Mouse (Mus musculus) forebrain, embryonic 13.5 days (tissue): ENCODE results near the gene Smpdl3b. TPM values are rescaled to one million over a fixed set of nuclear protein-coding genes. Genes with fewer than 3 reads are reported as not detected.
"Not testable (repeated sequence)": the region's sequence is repeated elsewhere in the genome, so short reads cannot be mapped to it uniquely, and the experiment has no call there.

Source experiments
- ATAC-seq: fragments of 200-750 bp; cut with Nextera tagmentation; 2 replicates; pipeline ENCODE4 v1.8.0; 2017
- H3K27ac ChIP-seq: fragments of 300-500 bp; sonication (generic); 2 replicates; pipeline ENCODE4 v1.5.1; 2015; ENCODE audit warnings: inconsistent platforms, mild to moderate bottlenecking, moderate library complexity
- H3K27me3 ChIP-seq: fragments of 300-500 bp; sonication (generic); 2 replicates; pipeline ENCODE4 v1.6.1; 2015; ENCODE audit warnings: mild to moderate bottlenecking, inconsistent platforms
- H3K36me3 ChIP-seq: fragments of 300-500 bp; sonication (generic); 2 replicates; pipeline ENCODE4 v1.6.1; 2015; ENCODE audit warnings: mild to moderate bottlenecking, inconsistent platforms; ENCODE audit not compliant: poor library complexity, severe bottlenecking
- H3K4me1 ChIP-seq: fragments of 300-500 bp; sonication (generic); 2 replicates; pipeline ENCODE4 v1.6.1; 2015; ENCODE audit warnings: inconsistent platforms
- H3K4me2 ChIP-seq: fragments of 300-500 bp; sonication (generic); 2 replicates; pipeline ENCODE4 v1.6.1; 2015; ENCODE audit warnings: inconsistent platforms, mild to moderate bottlenecking, moderate library complexity
- H3K4me3 ChIP-seq: fragments of 300-500 bp; sonication (generic); 2 replicates; pipeline ENCODE4 v1.5.1; 2015; ENCODE audit warnings: mild to moderate bottlenecking, inconsistent platforms
- H3K9ac ChIP-seq: fragments of 300-500 bp; sonication (generic); 2 replicates; pipeline ENCODE4 v1.6.1; 2015; ENCODE audit warnings: mild to moderate bottlenecking, inconsistent platforms
- H3K9me3 ChIP-seq: fragments of 300-500 bp; sonication (generic); replicated peaks from 2 replicates; pipeline ENCODE4 v1.6.1; 2016; ENCODE audit warnings: inconsistent platforms
- WGBS: fragments of 180-500 bp; shearing (Covaris S2); methylation state at CpG from one replicate; pipeline ENCODE4 v1.1.7; 2015; 5-methylcytosine and 5-hydroxymethylcytosine counted together
- polyA plus RNA-seq: library from polyadenylated mRNA; unstranded; fragments of >200 nt; fragmentation: Nextera tagmentation; extraction: Ambion mirVana; gene quantifications from 2 replicates; pipeline ENCODE4 v1.2.1, GENCODE M21; 2015

Gene Smpdl3b
- polyA plus RNA-seq, 1 experiment from 2014 or later = 1.7 TPM

DNA sequence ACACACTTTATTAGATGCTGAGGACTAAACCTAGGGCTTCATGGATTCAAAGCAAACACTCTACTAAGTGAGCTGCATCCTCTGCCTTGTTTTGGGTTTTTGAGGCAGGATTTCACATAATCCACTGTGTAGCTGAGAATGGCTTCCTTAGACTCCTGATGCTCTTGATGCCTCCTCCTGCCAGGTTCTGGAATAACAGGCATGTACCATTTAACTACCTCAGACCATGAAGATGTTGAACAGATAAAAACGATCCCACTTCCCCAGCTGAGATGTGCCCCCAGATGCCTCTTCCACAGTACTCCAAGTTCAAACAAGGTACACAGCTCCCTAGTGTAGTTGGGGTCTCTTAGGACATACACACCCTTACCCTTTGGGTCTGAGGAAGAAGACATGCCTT is 40.4 kb upstream of the Smpdl3b start:
- Histone ChIP-seq H3K9me3 (no peaks in the 10 kb centered on the region), H3K4me1 (peaks cover 6% of the 10 kb centered on the region; the same call in 1 of the 2 replicates), H3K4me3 (no peak overlapping the region), H3K9ac (no peak overlapping the region), H3K36me3 (no peaks in the 10 kb centered on the region), H3K27ac (no peak overlapping the region), H3K4me2 (no peak overlapping the region), H3K27me3 (peaks cover 25% of the 10 kb centered on the region)
- ATAC-seq = no peak
- WGBS = 74% methylated on average over 1 of the region's 1 CpGs

- Histone ChIP-seq H3K4me3 (peak within 1 kb of the TSS; percentile 34), H3K4me1 (peaks cover 6% of the 10 kb centered on the region; the same call in 1 of the 2 replicates), H3K4me2 (peak within 1 kb of the TSS; percentile 55), H3K27me3 (peaks cover 25% of the 10 kb centered on the region), H3K36me3 (no peaks in the 10 kb centered on the region), H3K27ac (no peak within 1 kb of the TSS), H3K9ac (0 out of 2 replicates have a peak within 1 kb of the TSS, but pooled peaks have one; percentile 43), H3K9me3 (no peaks in the 10 kb centered on the region)
- no peak for ATAC-seq
- WGBS = 2% methylated on average over 21 of the region's 21 CpGs
Measured at GRCm38 (mm10) chr4:132796196-132796886, 39.3 kb upstream of the Smpdl3b start, which contains the start of gene Themis2. Gene Themis2, minus strand, starts transcription at chr4:132796387.

DNA sequence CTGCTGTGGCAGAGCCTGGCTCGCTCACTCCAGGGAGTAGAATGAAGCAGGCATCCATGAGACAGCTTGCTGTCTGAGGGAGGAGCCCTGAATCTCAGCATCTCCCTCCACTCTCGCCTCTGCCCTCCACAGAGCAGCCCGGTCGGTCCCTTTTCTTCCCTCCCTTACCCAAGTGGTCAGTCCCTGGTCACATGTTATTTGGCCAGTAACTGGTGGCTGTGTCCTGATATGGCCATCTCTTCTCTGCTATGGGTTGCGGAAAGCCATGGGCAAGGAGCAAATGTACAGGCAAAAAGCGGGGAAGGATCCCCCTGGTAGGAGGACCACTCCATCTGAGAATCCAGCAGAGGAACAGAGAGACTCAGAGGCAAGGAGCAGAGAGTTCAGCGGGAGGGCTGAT is 38.1 kb upstream of the Smpdl3b start:
- H3K4me3 ChIP-seq = no peak overlapping the region
- WGBS = 70% methylated on average over 7 of the region's 7 CpGs
- no peak overlapping the region for H3K9ac ChIP-seq
- no peak for ATAC-seq
- peaks cover 6% of the 10 kb centered on the region; the same call in 1 of the 2 replicates for H3K4me1 ChIP-seq
- H3K9me3 ChIP-seq = no peaks in the 10 kb centered on the region
- H3K4me2 ChIP-seq = no peak overlapping the region
- peaks cover 25% of the 10 kb centered on the region for H3K27me3 ChIP-seq
- no peaks in the 10 kb centered on the region for H3K36me3 ChIP-seq
- no peak overlapping the region for H3K27ac ChIP-seq

DNA sequence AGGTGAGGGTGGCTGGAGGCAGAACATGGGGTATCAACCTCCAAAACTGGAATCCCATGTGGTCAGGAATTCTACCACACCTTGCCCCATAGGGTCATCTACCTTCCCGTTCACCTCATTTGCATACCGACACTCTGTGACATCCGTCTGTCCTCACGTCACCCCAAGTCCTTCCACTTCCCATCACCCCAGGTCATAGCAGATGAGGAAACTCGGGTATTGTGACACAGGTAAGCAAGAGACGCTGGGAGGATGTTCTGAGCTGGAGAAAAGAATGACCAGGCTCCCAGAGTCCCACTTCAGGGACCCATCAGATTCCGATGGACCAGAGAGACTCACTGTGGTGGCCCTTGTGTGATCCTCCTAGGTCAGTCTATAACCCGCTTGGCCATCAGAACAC is 37.7 kb upstream of the Smpdl3b start:
- Histone ChIP-seq H3K9ac (no peak overlapping the region), H3K27ac (no peak overlapping the region), H3K4me3 (no peak overlapping the region), H3K9me3 (no peaks in the 10 kb centered on the region), H3K4me2 (no peak overlapping the region), H3K36me3 (no peaks in the 10 kb centered on the region), H3K27me3 (peaks cover 25% of the 10 kb centered on the region), H3K4me1 (peaks cover 6% of the 10 kb centered on the region; the same call in 1 of the 2 replicates)
- ATAC-seq = no peak
- 77% methylated on average over 8 of the region's 8 CpGs for WGBS

GRCm38 (mm10) chr4:132794028-132794427 is 37.0 kb upstream of the Smpdl3b start:
- Histone ChIP-seq H3K9ac (no peak overlapping the region), H3K9me3 (no peaks in the 10 kb centered on the region), H3K4me2 (no peak overlapping the region), H3K27ac (no peak overlapping the region), H3K36me3 (no peaks in the 10 kb centered on the region), H3K4me1 (peaks cover 6% of the 10 kb centered on the region; the same call in 1 of the 2 replicates), H3K27me3 (peaks cover 25% of the 10 kb centered on the region), H3K4me3 (no peak overlapping the region)
- ATAC-seq = no peak
- 81% methylated on average over 9 of the region's 9 CpGs for WGBS

DNA sequence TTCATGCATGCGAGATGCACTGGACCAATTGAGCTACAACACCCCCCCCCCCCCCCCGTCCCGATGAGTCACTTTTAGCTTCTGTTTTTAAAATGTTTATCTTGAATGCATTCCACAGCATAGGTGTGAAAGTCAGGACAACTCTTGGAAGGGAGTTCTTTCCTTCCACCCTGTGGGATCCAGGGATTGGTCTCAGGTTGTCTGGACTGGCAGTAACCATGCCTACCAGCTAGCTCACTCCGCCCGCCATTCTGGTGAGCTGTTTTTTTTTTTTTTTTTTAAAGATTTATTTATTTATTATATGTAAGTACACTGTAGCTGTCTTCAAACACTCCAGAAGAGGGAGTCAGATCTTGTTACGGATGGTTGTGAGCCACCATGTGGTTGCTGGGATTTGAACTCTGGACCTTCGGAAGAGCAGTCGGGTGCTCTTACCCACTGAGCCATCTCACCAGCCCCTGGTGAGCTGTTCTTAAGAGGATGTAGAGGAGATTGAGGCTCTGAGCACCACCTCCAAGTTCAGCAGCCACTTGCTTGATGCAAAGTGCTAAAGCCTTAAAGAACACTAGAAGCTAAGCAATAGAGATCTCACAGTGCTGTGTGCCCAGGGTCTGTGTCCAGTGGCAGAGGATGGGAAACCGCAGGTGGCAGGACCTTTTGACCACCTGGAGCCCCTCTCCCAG is 36.4 kb upstream of the Smpdl3b start:
- not testable (repeated sequence) for H3K4me2 ChIP-seq, H3K36me3 ChIP-seq, H3K4me1 ChIP-seq, H3K9me3 ChIP-seq, ATAC-seq, H3K27ac ChIP-seq, H3K4me3 ChIP-seq, H3K9ac ChIP-seq
- WGBS = 91% methylated on average over 8 of the region's 9 CpGs
- H3K27me3 ChIP-seq = peaks cover 25% of the 10 kb centered on the region

- H3K4me3 ChIP-seq = no peak overlapping the region
- no peaks in the 10 kb centered on the region for H3K4me1 ChIP-seq
- no peak overlapping the region for H3K27ac ChIP-seq
- no peak for ATAC-seq
- WGBS = 87% methylated on average over 8 of the region's 8 CpGs
- H3K36me3 ChIP-seq = no peaks in the 10 kb centered on the region
- H3K9ac ChIP-seq = no peak overlapping the region
- H3K4me2 ChIP-seq = no peak overlapping the region
- peaks cover 4% of the 10 kb centered on the region for H3K27me3 ChIP-seq
- no peaks in the 10 kb centered on the region for H3K9me3 ChIP-seq
Measured at GRCm38 (mm10) chr4:132789731-132790130, 32.7 kb upstream of the Smpdl3b start.

GRCm38 (mm10) chr4:132785228-132785627 is 28.2 kb upstream of the Smpdl3b start:
- no peak for ATAC-seq
- no peaks in the 10 kb centered on the region for H3K36me3 ChIP-seq
- no peak overlapping the region for H3K27ac ChIP-seq
- no peaks in the 10 kb centered on the region for H3K4me1 ChIP-seq
- H3K9me3 ChIP-seq = no peaks in the 10 kb centered on the region
- 89% methylated on average over 13 of the region's 13 CpGs for WGBS
- H3K4me3 ChIP-seq = no peak overlapping the region
- H3K4me2 ChIP-seq = no peak overlapping the region
- no peaks in the 10 kb centered on the region for H3K27me3 ChIP-seq
- H3K9ac ChIP-seq = no peak overlapping the region

- Histone ChIP-seq H3K27ac (no peak overlapping the region), H3K4me2 (no peak overlapping the region), H3K4me1 (no peaks in the 10 kb centered on the region), H3K9ac (no peak overlapping the region), H3K4me3 (no peak overlapping the region), H3K9me3 (no peaks in the 10 kb centered on the region), H3K36me3 (peaks cover 11% of the 10 kb centered on the region), H3K27me3 (no peaks in the 10 kb centered on the region)
- WGBS = 92% methylated on average over 2 of the region's 2 CpGs
- no peak for ATAC-seq
Measured at GRCm38 (mm10) chr4:132783732-132784131, 26.7 kb upstream of the Smpdl3b start.

GRCm38 (mm10) chr4:132780288-132780687 is 23.2 kb upstream of the Smpdl3b start:
- no peak for ATAC-seq
- Histone ChIP-seq H3K36me3 (peaks cover 45% of the 10 kb centered on the region), H3K9ac (no peak overlapping the region), H3K27me3 (no peaks in the 10 kb centered on the region), H3K27ac (no peak overlapping the region), H3K4me3 (no peak overlapping the region), H3K9me3 (no peaks in the 10 kb centered on the region), H3K4me2 (no peak overlapping the region), H3K4me1 (no peaks in the 10 kb centered on the region)
- WGBS = 96% methylated on average over 4 of the region's 4 CpGs

DNA sequence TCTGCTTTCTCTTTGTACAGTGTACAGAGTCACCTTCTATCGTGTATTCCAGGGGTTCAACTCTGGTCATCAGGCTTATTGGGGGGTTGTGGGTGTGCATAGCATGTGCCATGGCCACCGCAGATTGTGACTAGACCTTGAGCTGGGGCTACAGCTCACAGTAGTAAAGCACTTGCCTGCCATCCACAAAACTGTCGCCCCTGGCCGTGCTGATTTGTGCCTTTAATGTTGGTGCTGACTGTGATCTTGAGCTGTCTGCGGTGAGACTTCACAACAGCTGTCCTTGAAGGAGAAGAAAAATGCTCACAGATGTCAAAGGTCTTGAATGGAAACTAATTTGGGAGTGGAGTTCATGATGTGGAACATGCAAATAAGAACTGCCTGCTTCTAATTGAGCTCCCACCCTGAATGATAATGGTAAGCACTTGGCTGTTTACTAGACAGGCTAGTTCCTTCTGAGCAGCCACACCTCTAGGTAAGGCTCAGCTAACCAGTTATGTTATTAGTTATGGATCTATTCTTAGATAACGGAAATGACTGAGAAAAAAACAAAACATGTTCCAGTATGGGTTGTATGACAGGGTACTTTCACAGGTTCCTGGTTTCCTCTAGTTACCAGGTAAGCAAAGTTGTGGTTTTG is 21.6 kb upstream of the Smpdl3b start:
- no peaks in the 10 kb centered on the region for H3K27me3 ChIP-seq

DNA sequence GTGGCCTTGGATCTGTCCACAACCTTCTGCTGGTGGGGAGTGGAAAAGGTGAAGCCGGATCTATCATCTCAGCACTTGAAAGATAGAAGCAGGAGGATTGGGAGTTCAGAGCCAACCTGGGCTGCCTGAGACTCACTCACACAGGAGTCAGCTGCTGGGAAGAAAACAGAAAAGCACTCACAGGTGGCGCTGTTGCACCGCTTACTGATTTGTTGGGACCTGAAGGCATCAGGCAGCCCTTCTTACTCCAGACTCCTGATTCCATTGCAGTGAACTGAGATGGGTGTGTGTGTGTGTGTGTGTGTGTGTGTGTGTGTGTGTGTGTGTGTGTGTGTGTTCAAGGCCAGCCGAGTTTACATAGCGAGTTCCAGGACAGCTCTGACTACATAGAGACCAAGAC is 19.7 kb upstream of the Smpdl3b start:
- Histone ChIP-seq H3K9ac (no peak overlapping the region), H3K27ac (no peak overlapping the region), H3K9me3 (no peaks in the 10 kb centered on the region), H3K4me3 (no peak overlapping the region), H3K4me1 (no peaks in the 10 kb centered on the region), H3K4me2 (no peak overlapping the region), H3K27me3 (no peaks in the 10 kb centered on the region), H3K36me3 (peaks cover 79% of the 10 kb centered on the region)
- ATAC-seq = no peak
- 89% methylated on average over 5 of the region's 5 CpGs for WGBS

More for the DNA sequence above, 21.6 kb upstream of the Smpdl3b start:
- H3K4me3 ChIP-seq = no peak overlapping the region
- H3K4me1 ChIP-seq = no peaks in the 10 kb centered on the region
- H3K27ac ChIP-seq = no peak overlapping the region
- H3K4me2 ChIP-seq = no peak overlapping the region
- no peak for ATAC-seq
- H3K36me3 ChIP-seq = peaks cover 60% of the 10 kb centered on the region
- H3K9me3 ChIP-seq = no peaks in the 10 kb centered on the region
- no peak overlapping the region for H3K9ac ChIP-seq
- WGBS = 94% methylated on average over 6 of the region's 6 CpGs
